Mouse (Mus musculus) limb, embryonic 12.5 days (tissue): ENCODE results near the gene Actn3. TPM values are rescaled to one million over a fixed set of nuclear protein-coding genes. Genes with fewer than 3 reads are reported as not detected.
A peak's percentile ranks its signal among the peaks of the same experiment; 100 is the strongest.
"Not testable (repeated sequence)": the region's sequence is repeated elsewhere in the genome, so short reads cannot be mapped to it uniquely, and the experiment has no call there.

ENCODE experiments used
- ATAC-seq: fragments of 200-750 bp; cut with Nextera tagmentation; 2 replicates; pipeline ENCODE4 v1.8.0; 2017; ENCODE audit warnings: low read depth, moderate TSS enrichment; ENCODE audit not compliant: insufficient number of reproducible peaks, insufficient read depth, low FRiP score, low TSS enrichment
- H3K27ac ChIP-seq: fragments of 300-500 bp; sonication (generic); 2 replicates; pipeline ENCODE4 v1.5.1; 2016; ENCODE audit warnings: mild to moderate bottlenecking, moderate library complexity
- H3K27me3 ChIP-seq: fragments of 300-500 bp; sonication (generic); 2 replicates; pipeline ENCODE4 v1.6.1; 2016; ENCODE audit warnings: mild to moderate bottlenecking, moderate library complexity
- H3K36me3 ChIP-seq: fragments of 300-500 bp; sonication (generic); 2 replicates; pipeline ENCODE4 v1.6.1; 2016; ENCODE audit warnings: mild to moderate bottlenecking, moderate library complexity
- H3K4me1 ChIP-seq: fragments of 300-500 bp; sonication (generic); replicated peaks from 2 replicates; pipeline ENCODE4 v1.6.1; 2016
- H3K4me2 ChIP-seq: fragments of 300-500 bp; sonication (generic); 2 replicates; pipeline ENCODE4 v1.6.1; 2016; ENCODE audit warnings: mild to moderate bottlenecking, moderate library complexity
- H3K4me3 ChIP-seq: fragments of 300-500 bp; sonication (generic); replicated peaks from 2 replicates; pipeline ENCODE4 v1.5.1; 2016; ENCODE audit warnings: mild to moderate bottlenecking
- H3K9ac ChIP-seq: fragments of 300-500 bp; sonication (generic); replicated peaks from 2 replicates; pipeline ENCODE4 v1.6.1; 2016; ENCODE audit warnings: mild to moderate bottlenecking, moderate library complexity
- H3K9me3 ChIP-seq: fragments of 300-500 bp; sonication (generic); 2 replicates; pipeline ENCODE4 v1.6.1; 2016; ENCODE audit warnings: mild to moderate bottlenecking, moderate library complexity
- WGBS: fragments of 180-500 bp; shearing (Covaris S2); methylation state at CpG from one replicate; pipeline ENCODE4 v1.1.7; 2016; 5-methylcytosine and 5-hydroxymethylcytosine counted together
- polyA plus RNA-seq: library from polyadenylated mRNA; unstranded; fragments of >200 nt; fragmentation: Nextera tagmentation; extraction: Ambion mirVana; gene quantifications from 2 replicates; pipeline ENCODE4 v1.2.1, GENCODE M21; 2016

The Actn3 gene
- polyA plus RNA-seq, 1 experiment from 2014 or later, result 9.0 TPM

DNA sequence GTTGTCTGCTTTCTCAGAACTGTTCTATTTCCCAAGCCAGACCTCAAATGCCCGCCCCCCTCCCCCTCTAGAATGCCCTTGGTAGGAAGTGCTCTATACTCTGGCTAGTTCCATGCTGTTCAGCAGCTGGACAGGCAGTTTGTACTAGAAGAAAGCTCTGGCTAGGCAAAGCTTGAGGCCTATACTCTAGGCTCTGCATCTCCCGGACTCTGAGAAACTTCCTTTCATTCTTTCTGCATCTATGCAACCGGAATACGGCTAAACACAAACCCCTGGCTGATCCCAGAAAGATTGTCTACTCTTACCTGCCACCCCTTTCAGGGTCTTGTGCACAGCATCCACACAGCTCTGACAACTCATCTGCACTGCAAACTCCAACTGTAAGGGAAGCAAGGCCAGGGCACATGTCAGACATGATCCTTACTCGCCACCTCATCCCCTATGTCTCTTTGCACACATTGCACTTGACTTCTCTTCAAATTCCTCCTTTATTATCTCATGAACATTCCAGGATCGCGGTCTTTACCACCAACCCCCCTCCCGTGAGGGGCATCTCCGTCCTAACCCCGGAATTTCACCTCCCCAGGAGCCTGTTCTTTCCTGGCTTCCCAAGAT, 39.1 kb downstream of the Actn3 start:
- Histone ChIP-seq H3K4me1 (peaks cover 14% of the 10 kb centered on the region), H3K27me3 (peaks cover 38% of the 10 kb centered on the region), H3K4me2 (peak overlapping the region; percentile 96), H3K9ac (peak overlapping the region; percentile 75), H3K27ac (no peak overlapping the region), H3K9me3 (no peaks in the 10 kb centered on the region), H3K4me3 (peak overlapping the region; percentile 62), H3K36me3 (peaks cover 4% of the 10 kb centered on the region; the same call in 1 of the 2 replicates)
- WGBS, result 38% methylated on average over 10 of the region's 10 CpGs
- peak; percentile 1; the same call in 1 of the 2 replicates for ATAC-seq

DNA sequence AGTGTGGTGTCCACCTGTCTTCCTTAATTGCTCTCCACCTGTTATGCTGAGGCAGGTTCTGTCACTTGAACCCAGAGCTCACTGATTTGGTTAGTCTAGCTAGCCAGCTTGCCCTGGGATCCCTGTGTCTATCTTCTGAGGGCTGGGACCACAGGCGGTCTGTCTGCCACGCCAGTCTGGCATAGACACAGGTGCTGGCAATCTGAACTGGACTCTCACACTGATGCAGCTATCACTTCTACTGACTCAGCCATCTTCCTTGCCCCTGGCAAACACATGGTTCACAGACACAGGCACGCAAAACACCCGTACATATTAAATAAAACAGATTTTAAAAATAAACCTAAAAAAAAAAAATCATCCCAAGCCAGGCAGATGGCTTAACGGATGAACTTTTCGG, 40.7 kb downstream of the Actn3 start:
- no peak for ATAC-seq
- Histone ChIP-seq H3K27ac (no peak overlapping the region), H3K4me2 (no peak overlapping the region), H3K4me3 (no peak overlapping the region), H3K4me1 (peaks cover 14% of the 10 kb centered on the region), H3K27me3 (peaks cover 27% of the 10 kb centered on the region), H3K36me3 (peaks cover 17% of the 10 kb centered on the region), H3K9ac (no peak overlapping the region), H3K9me3 (no peaks in the 10 kb centered on the region)
- WGBS, result 95% methylated on average over 6 of the region's 6 CpGs

GRCm38 (mm10) chr19:4836096-4836495, 41.6 kb downstream of the Actn3 start:
- WGBS, result 77% methylated on average over 2 of the region's 2 CpGs

GRCm38 (mm10) chr19:4833977-4834376, 43.7 kb downstream of the Actn3 start:
- peaks cover 11% of the 10 kb centered on the region for H3K4me1 ChIP-seq
- no peak for ATAC-seq
- H3K4me2 ChIP-seq, result no peak overlapping the region

More at GRCm38 (mm10) chr19:4836096-4836495, 41.6 kb downstream of the Actn3 start:
- H3K36me3 ChIP-seq, result peaks cover 19% of the 10 kb centered on the region
- no peak overlapping the region for H3K27ac ChIP-seq
- peaks cover 14% of the 10 kb centered on the region for H3K4me1 ChIP-seq
- H3K9ac ChIP-seq, result no peak overlapping the region
- peaks cover 18% of the 10 kb centered on the region for H3K27me3 ChIP-seq
- no peak overlapping the region for H3K4me3 ChIP-seq
- H3K9me3 ChIP-seq, result no peaks in the 10 kb centered on the region
- no peak for ATAC-seq
- no peak overlapping the region for H3K4me2 ChIP-seq

GRCm38 (mm10) chr19:4829156-4829555, 48.6 kb downstream of the Actn3 start:
- Histone ChIP-seq H3K27ac (no peak overlapping the region), H3K9me3 (no peaks in the 10 kb centered on the region), H3K4me1 (peaks cover 3% of the 10 kb centered on the region; the same call in 1 of the 2 replicates), H3K4me2 (no peak overlapping the region), H3K27me3 (no peaks in the 10 kb centered on the region), H3K4me3 (no peak overlapping the region), H3K36me3 (peaks cover 53% of the 10 kb centered on the region), H3K9ac (no peak overlapping the region)
- no peak for ATAC-seq
- WGBS, result 62% methylated on average over 7 of the region's 7 CpGs

More at GRCm38 (mm10) chr19:4833977-4834376, 43.7 kb downstream of the Actn3 start:
- WGBS, result 79% methylated on average over 8 of the region's 8 CpGs
- H3K9ac ChIP-seq, result no peak overlapping the region
- H3K36me3 ChIP-seq, result peaks cover 31% of the 10 kb centered on the region
- H3K4me3 ChIP-seq, result no peak overlapping the region
- no peaks in the 10 kb centered on the region for H3K27me3 ChIP-seq
- H3K27ac ChIP-seq, result no peak overlapping the region
- H3K9me3 ChIP-seq, result no peaks in the 10 kb centered on the region

DNA sequence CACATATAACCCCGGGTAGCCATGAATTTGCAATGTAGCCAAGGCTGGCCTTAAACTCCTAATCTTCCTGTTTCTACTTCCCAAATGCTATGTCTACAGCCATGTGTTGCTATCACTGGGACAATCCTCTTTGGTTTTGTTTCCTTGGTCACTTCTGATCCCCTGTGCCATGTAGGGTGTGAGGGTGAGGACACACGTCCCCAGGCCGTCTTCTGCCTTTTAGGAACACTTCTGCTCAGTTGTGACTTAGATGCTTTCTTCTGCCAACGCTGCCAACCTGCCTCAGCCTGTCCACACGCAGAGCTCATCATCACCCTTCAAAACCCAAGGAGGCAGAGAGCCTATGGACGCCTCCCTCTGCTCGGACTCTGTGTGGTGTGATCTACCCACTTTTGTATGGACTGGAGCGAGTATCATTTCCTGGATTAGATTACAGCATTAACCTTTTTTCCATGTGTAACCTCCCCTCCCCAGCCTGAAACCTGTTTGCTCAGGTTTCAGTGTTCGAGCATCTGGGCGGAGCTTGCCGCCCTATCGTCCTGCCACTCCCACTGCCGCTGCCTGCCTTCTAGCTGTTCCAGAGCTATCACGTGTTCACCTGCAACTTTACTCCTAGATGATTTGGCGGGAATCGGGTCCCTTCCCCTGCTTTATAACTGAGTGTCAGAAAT, 49.1 kb downstream of the Actn3 start:
- Histone ChIP-seq H3K4me3 (no peak overlapping the region), H3K9ac (no peak overlapping the region), H3K4me1 (peaks cover 3% of the 10 kb centered on the region; the same call in 1 of the 2 replicates), H3K9me3 (no peaks in the 10 kb centered on the region), H3K36me3 (peaks cover 56% of the 10 kb centered on the region), H3K27me3 (no peaks in the 10 kb centered on the region), H3K4me2 (no peak overlapping the region), H3K27ac (no peak overlapping the region)
- ATAC-seq, result no peak
- 50% methylated on average over 16 of the region's 16 CpGs for WGBS

DNA sequence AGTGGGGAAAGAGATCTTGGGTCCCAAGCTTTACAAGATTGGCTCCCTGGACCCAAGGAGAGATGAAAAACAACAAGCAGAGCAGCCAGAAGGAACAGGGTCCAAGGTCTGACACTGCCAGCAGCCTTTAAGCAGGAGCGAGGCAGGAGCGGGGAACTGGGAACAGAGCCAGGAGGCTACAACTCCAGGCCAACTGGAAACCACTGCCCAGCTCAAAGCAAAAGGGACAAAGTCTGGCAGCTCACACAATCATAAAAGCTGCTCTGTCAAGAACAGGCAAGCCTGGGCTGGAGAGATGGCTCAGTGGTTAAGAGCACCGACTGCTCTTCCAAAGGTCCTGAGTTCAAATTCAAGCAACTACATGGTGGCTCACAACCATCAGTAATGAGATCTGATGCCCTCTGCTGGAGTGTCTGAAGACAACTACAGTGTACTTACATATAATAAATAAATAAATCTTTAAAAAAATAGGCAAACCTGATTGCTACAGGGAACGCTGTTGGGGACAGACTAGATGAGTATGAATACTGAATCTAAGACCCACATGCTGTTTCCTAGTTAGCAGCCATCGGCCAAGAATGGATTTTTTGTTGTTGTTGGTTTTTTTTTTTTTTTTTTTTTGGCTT, 56.9 kb downstream of the Actn3 start:
- Histone ChIP-seq H3K9ac (no peak overlapping the region), H3K9me3 (no peaks in the 10 kb centered on the region), H3K4me3 (no peak overlapping the region), H3K4me2 (no peak overlapping the region), H3K27ac (no peak overlapping the region), H3K4me1 (no peaks in the 10 kb centered on the region), H3K36me3 (peaks cover 19% of the 10 kb centered on the region), H3K27me3 (no peaks in the 10 kb centered on the region)
- no peak for ATAC-seq
- 84% methylated on average over 5 of the region's 5 CpGs for WGBS

GRCm38 (mm10) chr19:4817182-4817835, 60.4 kb downstream of the Actn3 start:
- no peak overlapping the region for H3K4me2 ChIP-seq
- H3K4me1 ChIP-seq, result no peaks in the 10 kb centered on the region
- WGBS, result 67% methylated on average over 1 of the region's 1 CpGs
- no peak overlapping the region for H3K9ac ChIP-seq
- H3K27me3 ChIP-seq, result no peaks in the 10 kb centered on the region
- no peaks in the 10 kb centered on the region for H3K36me3 ChIP-seq
- no peak for ATAC-seq
- no peaks in the 10 kb centered on the region for H3K9me3 ChIP-seq
- H3K4me3 ChIP-seq, result no peak overlapping the region
- H3K27ac ChIP-seq, result no peak overlapping the region

DNA sequence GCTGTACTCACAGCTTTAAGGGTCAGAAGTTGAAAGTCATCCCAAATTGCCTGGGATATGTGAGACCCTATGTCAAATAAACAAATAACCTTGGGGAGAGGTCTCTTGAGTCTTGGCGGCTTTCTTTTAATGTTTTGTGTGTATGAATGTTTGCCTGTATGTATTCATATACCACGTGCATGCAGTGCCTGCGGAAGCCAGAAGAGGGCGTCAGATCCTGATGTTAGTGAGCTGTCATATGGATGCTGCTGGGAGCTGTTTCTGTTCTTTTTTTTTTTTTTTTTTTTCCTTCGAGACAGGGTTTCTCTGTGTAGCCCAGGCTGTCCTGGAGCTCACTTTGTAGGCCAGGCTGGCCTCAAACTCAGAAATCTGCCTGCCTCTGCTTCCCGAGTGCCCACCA, 64.7 kb downstream of the Actn3 start:
- Histone ChIP-seq H3K4me2 (no peak overlapping the region), H3K36me3 (no peaks in the 10 kb centered on the region), H3K9ac (no peak overlapping the region), H3K27me3 (no peaks in the 10 kb centered on the region), H3K27ac (no peak overlapping the region), H3K9me3 (no peaks in the 10 kb centered on the region), H3K4me3 (no peak overlapping the region), H3K4me1 (peaks cover 19% of the 10 kb centered on the region)
- no peak for ATAC-seq
- 83% methylated on average over 6 of the region's 6 CpGs for WGBS

GRCm38 (mm10) chr19:4812334-4812949, 65.3 kb downstream of the Actn3 start:
- Histone ChIP-seq H3K27ac (peak overlapping the region; percentile 95; the same call in 1 of the 2 replicates), H3K4me3 (peak overlapping the region; percentile 85), H3K4me1 (peaks cover 24% of the 10 kb centered on the region), H3K9ac (peak overlapping the region; percentile 84), H3K4me2 (peak overlapping the region; percentile 91)
- WGBS, result 78% methylated on average over 8 of the region's 8 CpGs
- H3K27me3 ChIP-seq, H3K9me3 ChIP-seq, H3K36me3 ChIP-seq, ATAC-seq: not testable (repeated sequence)

DNA sequence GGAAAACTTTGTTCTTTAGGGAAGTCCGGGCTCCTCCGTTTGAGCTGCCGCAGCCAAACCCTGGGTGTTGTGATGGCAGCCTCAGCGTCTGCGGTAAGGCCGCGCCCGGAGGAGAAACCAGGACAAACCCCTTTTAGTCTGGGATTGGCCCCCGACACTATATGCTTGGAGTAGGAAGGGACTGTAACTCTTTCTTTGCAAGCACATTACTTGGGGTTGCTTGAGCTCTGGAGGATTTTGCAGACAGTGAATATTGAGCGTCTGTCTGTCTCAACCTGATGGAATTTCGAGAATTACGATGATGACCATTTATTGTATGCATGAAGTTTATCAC, 65.8 kb downstream of the Actn3 start:
- Histone ChIP-seq H3K27me3 (no peaks in the 10 kb centered on the region), H3K27ac (peak overlapping the region; percentile 95), H3K4me2 (peak overlapping the region; percentile 91), H3K36me3 (no peaks in the 10 kb centered on the region), H3K4me1 (peaks cover 24% of the 10 kb centered on the region), H3K4me3 (peak overlapping the region; percentile 85), H3K9me3 (no peaks in the 10 kb centered on the region), H3K9ac (peak overlapping the region; percentile 84)
- WGBS, result 7% methylated on average over 12 of the region's 12 CpGs
- no peak for ATAC-seq
